Mouse (Mus musculus) forebrain, embryonic 12.5 days (tissue): ENCODE measurements around the gene Misp. TPM values are rescaled to one million over a fixed set of nuclear protein-coding genes. Genes with fewer than 3 reads are reported as not detected.
A peak's percentile ranks its signal among the peaks of the same experiment; 100 is the strongest.

ENCODE experiments used
- ATAC-seq: fragments of 200-750 bp; cut with Nextera tagmentation; 2 replicates; pipeline ENCODE4 v1.8.0; 2017; ENCODE audit warnings: moderate TSS enrichment; ENCODE audit not compliant: low FRiP score
- H3K27ac ChIP-seq: fragments of 300-500 bp; sonication (generic); 2 replicates; pipeline ENCODE4 v1.5.1; 2016; ENCODE audit warnings: mild to moderate bottlenecking
- H3K27me3 ChIP-seq: fragments of 300-500 bp; sonication (generic); 2 replicates; pipeline ENCODE4 v1.6.1; 2016; ENCODE audit warnings: mild to moderate bottlenecking
- H3K36me3 ChIP-seq: fragments of 300-500 bp; sonication (generic); replicated peaks from 2 replicates; pipeline ENCODE4 v1.6.1; 2016; ENCODE audit warnings: mild to moderate bottlenecking
- H3K4me1 ChIP-seq: fragments of 300-500 bp; sonication (generic); 2 replicates; pipeline ENCODE4 v1.6.1; 2016
- H3K4me2 ChIP-seq: fragments of 300-500 bp; sonication (generic); 2 replicates; pipeline ENCODE4 v1.6.1; 2016; ENCODE audit warnings: mild to moderate bottlenecking, moderate library complexity
- H3K4me3 ChIP-seq: fragments of 300-500 bp; sonication (generic); replicated peaks from 2 replicates; pipeline ENCODE4 v1.5.1; 2016; ENCODE audit warnings: mild to moderate bottlenecking
- H3K9ac ChIP-seq: fragments of 300-500 bp; sonication (generic); 2 replicates; pipeline ENCODE4 v1.6.1; 2016; ENCODE audit warnings: mild to moderate bottlenecking
- H3K9me3 ChIP-seq: fragments of 300-500 bp; sonication (generic); 2 replicates; pipeline ENCODE4 v1.6.1; 2016
- WGBS: fragments of 180-500 bp; shearing (Covaris S2); methylation state at CpG from one replicate; pipeline ENCODE4 v1.1.7; 2016; 5-methylcytosine and 5-hydroxymethylcytosine counted together
- polyA plus RNA-seq: library from polyadenylated mRNA; unstranded; fragments of >200 nt; fragmentation: Nextera tagmentation; extraction: Ambion mirVana; gene quantifications from 2 replicates; pipeline ENCODE4 v1.2.1, GENCODE M21; 2016

Misp gene
- 0.81 and 1.1 TPM in 2 replicates for polyA plus RNA-seq

DNA sequence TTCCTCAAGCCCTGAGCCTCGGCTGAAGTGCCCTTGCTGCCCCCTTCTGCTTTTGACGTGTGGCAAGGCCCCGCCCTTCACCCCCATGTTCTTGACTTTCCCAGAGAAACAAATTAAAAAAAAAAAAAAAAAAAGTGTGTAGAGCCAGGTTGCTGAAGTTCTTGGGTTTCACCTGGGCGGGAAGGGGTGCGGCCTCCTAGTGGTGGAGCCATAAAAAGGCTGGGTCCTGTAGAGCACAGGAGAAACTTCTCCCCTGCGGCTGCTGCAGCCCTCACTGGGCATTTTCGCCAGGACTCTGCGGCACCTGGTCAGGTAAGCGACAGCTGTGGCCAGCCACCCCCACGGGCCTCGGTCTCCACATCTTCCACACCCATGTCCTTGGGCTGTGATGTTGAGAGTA lies at the start of gene Misp:
Gene Misp, plus strand, starts transcription at position 208 of the 400 bp plus-strand sequence.
- H3K4me1 ChIP-seq, result peaks cover 15% of the 10 kb centered on the region
- no peak within 1 kb of the TSS for H3K4me2 ChIP-seq
- H3K27me3 ChIP-seq, result no peaks in the 10 kb centered on the region; the same call in 1 of the 2 replicates
- no peak within 1 kb of the TSS for H3K9ac ChIP-seq
- H3K27ac ChIP-seq, result no peak within 1 kb of the TSS
- H3K36me3 ChIP-seq, result peaks cover 47% of the 10 kb centered on the region
- ATAC-seq, result no peak
- WGBS, result 68% methylated on average over 11 of the region's 11 CpGs
- no peak within 1 kb of the TSS for H3K4me3 ChIP-seq
- no peaks in the 10 kb centered on the region for H3K9me3 ChIP-seq

DNA sequence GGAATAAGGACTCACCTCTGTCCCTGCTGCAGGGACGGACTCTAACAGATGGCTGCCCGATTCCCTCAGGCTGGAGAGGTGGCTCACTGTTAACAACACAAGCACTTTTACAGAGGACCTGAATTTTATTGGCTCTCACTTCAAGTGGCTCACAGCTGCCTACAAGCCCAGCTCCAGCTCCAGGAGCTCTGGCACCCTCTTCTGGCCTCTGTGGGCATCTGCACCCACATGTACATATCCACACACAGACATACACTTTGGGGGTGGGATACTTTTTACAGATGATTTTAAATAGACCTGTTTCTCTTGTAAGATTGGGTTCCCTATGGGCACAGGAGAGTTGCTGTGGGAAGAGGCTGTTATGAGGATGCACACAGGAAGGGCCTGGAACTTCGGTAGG lies 48.5 kb upstream of the Misp start:
- Histone ChIP-seq H3K4me2 (no peak overlapping the region), H3K27me3 (peaks cover 18% of the 10 kb centered on the region), H3K4me3 (no peak overlapping the region), H3K4me1 (peaks cover 12% of the 10 kb centered on the region), H3K36me3 (no peaks in the 10 kb centered on the region), H3K9ac (no peak overlapping the region), H3K27ac (no peak overlapping the region), H3K9me3 (no peaks in the 10 kb centered on the region)
- ATAC-seq, result no peak
- WGBS, result 89% methylated on average over 3 of the region's 3 CpGs

DNA sequence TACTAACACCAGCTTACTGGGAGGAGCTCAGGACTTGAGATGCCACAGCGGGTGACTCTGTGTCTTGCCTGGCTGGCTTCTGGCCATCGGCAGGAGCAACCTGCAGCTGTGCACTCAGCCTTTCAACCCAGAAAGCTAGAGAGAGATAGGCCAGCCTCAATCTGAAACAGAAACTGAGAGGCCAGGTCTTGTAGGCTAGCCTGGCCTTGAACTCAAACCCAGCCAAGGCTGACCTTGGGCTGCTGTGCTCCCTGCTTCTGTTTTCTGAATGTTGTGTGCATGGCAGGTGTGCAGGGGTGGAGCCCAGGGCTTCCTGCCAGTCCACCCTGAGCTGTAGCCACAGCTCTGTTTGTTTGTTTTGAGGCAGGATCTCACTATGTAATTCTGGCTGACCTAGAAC lies 47.6 kb upstream of the Misp start:
- no peaks in the 10 kb centered on the region for H3K36me3 ChIP-seq
- no peak overlapping the region for H3K27ac ChIP-seq
- H3K9me3 ChIP-seq, result no peaks in the 10 kb centered on the region
- no peak for ATAC-seq
- no peak overlapping the region for H3K4me2 ChIP-seq
- WGBS, result 93% methylated on average over 2 of the region's 2 CpGs
- no peak overlapping the region for H3K9ac ChIP-seq
- peaks cover 27% of the 10 kb centered on the region for H3K27me3 ChIP-seq
- no peak overlapping the region for H3K4me3 ChIP-seq
- peaks cover 14% of the 10 kb centered on the region for H3K4me1 ChIP-seq

GRCm38 (mm10) chr10:79774486-79775279 lies 46.1 kb upstream of the Misp start:
- H3K27me3 ChIP-seq, result peaks cover 42% of the 10 kb centered on the region
- H3K9me3 ChIP-seq, result no peaks in the 10 kb centered on the region
- no peak overlapping the region for H3K4me3 ChIP-seq
- no peak for ATAC-seq
- no peak overlapping the region for H3K4me2 ChIP-seq
- H3K4me1 ChIP-seq, result peaks cover 13% of the 10 kb centered on the region
- no peak overlapping the region for H3K9ac ChIP-seq
- H3K36me3 ChIP-seq, result no peaks in the 10 kb centered on the region
- H3K27ac ChIP-seq, result no peak overlapping the region
- 75% methylated on average over 5 of the region's 5 CpGs for WGBS

- no peak for ATAC-seq
- peak within 1 kb of the TSS; percentile 24 for H3K4me3 ChIP-seq
- H3K36me3 ChIP-seq, result no peaks in the 10 kb centered on the region
- peak within 1 kb of the TSS; percentile 43 for H3K4me2 ChIP-seq
- no peak within 1 kb of the TSS for H3K27ac ChIP-seq
- peak within 1 kb of the TSS; percentile 13; the same call in 1 of the 2 replicates for H3K9ac ChIP-seq
- peaks cover 29% of the 10 kb centered on the region for H3K4me1 ChIP-seq
- 2% methylated on average over 39 of the region's 39 CpGs for WGBS
- peaks cover 63% of the 10 kb centered on the region for H3K27me3 ChIP-seq
- no peaks in the 10 kb centered on the region for H3K9me3 ChIP-seq
Observed at GRCm38 (mm10) chr10:79777103-79777531, 43.7 kb upstream of the Misp start, which contains the start of gene Fstl3. TSS of gene Fstl3 (plus strand) at chr10:79777272.

GRCm38 (mm10) chr10:79778006-79778405 lies 42.8 kb upstream of the Misp start:
- Histone ChIP-seq H3K4me2 (no peak overlapping the region), H3K27ac (no peak overlapping the region), H3K4me1 (peaks cover 29% of the 10 kb centered on the region), H3K36me3 (no peaks in the 10 kb centered on the region), H3K9me3 (no peaks in the 10 kb centered on the region), H3K9ac (no peak overlapping the region), H3K27me3 (peaks cover 71% of the 10 kb centered on the region), H3K4me3 (0 out of 2 replicates have a peak overlapping the region, but pooled peaks have one; percentile 8)
- 11% methylated on average over 15 of the region's 15 CpGs for WGBS
- ATAC-seq, result no peak

DNA sequence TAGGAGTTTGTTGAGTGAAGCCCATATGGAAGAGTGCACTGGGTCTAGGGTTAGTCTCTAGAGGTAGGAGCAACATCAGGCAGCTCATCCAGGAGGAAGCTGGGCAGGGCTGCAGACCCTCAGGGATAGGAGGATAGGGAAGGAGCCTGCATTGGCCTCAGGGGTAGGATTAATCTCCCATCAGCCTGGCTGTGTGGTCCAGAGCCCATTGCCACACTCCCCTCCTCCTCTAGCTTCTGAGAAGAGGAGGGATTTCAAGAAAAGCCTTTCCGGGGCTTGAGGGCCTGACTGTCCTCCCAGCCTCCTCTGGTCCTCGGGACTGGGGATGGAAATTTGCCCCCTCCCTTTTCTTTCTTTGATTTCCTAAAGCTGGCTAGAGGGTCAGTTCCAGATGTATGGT lies 41.6 kb upstream of the Misp start:
- no peak for ATAC-seq
- H3K9me3 ChIP-seq, result no peaks in the 10 kb centered on the region
- H3K4me2 ChIP-seq, result no peak overlapping the region; the same call in 1 of the 2 replicates
- peaks cover 29% of the 10 kb centered on the region for H3K4me1 ChIP-seq
- H3K27ac ChIP-seq, result no peak overlapping the region
- WGBS, result 19% methylated on average over 2 of the region's 2 CpGs
- no peak overlapping the region for H3K4me3 ChIP-seq
- no peaks in the 10 kb centered on the region for H3K36me3 ChIP-seq
- no peak overlapping the region for H3K9ac ChIP-seq
- H3K27me3 ChIP-seq, result peaks cover 79% of the 10 kb centered on the region

DNA sequence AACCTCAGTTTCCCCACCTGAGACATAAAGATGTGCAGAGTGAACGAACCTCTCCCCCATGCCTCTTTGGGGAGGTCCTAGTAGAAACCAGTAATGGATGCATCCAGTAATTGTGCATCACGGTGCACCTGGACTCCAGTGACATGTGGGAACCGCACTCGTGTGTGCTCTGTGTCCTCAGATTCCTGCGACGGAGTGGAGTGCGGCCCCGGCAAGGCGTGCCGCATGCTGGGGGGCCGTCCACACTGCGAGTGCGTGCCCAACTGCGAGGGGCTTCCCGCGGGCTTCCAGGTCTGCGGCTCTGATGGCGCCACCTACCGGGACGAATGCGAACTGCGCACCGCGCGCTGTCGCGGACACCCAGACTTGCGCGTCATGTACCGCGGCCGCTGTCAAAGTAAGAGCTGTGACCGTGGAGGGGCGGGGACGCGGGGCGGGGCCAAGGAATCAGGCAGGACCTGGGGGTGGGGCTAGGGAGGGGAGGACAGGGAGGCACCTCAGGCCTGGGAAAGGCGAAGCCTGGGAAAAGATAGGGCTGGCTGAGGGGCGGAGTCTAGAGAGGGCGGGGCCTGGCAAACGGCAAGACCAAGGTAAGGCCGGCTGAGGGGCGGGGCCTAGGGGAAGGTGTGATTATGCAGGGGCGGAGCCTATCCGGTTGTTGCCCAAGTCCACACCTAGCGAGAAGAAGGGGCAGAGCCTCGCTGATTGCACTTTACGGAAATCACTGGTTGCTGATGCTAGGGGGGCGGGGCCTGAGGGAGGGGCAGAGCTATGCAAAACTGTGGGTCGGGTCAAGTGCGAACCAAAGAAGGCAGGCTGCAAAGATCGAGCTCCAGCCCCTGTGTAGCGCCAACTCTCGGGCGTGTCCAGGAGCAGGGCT lies 40.8 kb upstream of the Misp start:
- H3K27ac ChIP-seq, result no peak overlapping the region
- no peaks in the 10 kb centered on the region for H3K36me3 ChIP-seq
- ATAC-seq, result peak; percentile 88
- H3K4me3 ChIP-seq, result peak overlapping the region; percentile 38
- WGBS, result 2% methylated on average over 55 of the region's 55 CpGs
- peak overlapping the region; percentile 64 for H3K4me2 ChIP-seq
- no peaks in the 10 kb centered on the region for H3K9me3 ChIP-seq
- peaks cover 29% of the 10 kb centered on the region for H3K4me1 ChIP-seq
- H3K27me3 ChIP-seq, result peaks cover 86% of the 10 kb centered on the region
- H3K9ac ChIP-seq, result no peak overlapping the region

- no peak overlapping the region for H3K9ac ChIP-seq
- WGBS, result under 1% methylated on average over 13 of the region's 13 CpGs
- H3K36me3 ChIP-seq, result no peaks in the 10 kb centered on the region
- H3K4me2 ChIP-seq, result peak overlapping the region; percentile 64
- no peak for ATAC-seq
- peaks cover 89% of the 10 kb centered on the region for H3K27me3 ChIP-seq
- no peaks in the 10 kb centered on the region for H3K9me3 ChIP-seq
- H3K4me1 ChIP-seq, result peaks cover 29% of the 10 kb centered on the region
- H3K4me3 ChIP-seq, result peak overlapping the region; percentile 38
- no peak overlapping the region for H3K27ac ChIP-seq
Observed at GRCm38 (mm10) chr10:79780664-79781015, 40.1 kb upstream of the Misp start.

GRCm38 (mm10) chr10:79781139-79781538 lies 39.6 kb upstream of the Misp start:
- peak overlapping the region; percentile 38 for H3K4me3 ChIP-seq

DNA sequence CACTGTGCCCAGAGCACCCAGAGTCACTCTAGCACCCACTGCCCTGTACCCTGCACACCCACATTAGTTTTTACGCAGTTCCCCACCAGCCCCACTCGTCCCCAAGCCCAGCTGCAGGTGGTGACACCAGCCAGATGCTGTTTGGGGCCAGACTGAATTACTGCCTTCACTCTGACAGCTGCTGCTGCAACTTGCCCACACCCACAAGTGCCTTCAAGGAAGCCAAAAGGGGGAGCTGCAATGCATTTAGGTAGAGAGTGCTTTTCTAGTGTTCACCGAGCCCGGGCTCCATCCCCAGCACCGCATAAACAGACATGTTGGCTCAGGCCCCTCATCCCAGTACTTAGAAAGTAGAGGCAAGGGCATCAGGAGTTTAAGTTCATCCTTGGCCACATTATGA lies 38.8 kb upstream of the Misp start:
- Histone ChIP-seq H3K4me1 (peaks cover 28% of the 10 kb centered on the region), H3K27ac (no peak overlapping the region), H3K4me3 (no peak overlapping the region), H3K36me3 (no peaks in the 10 kb centered on the region), H3K9me3 (no peaks in the 10 kb centered on the region), H3K4me2 (no peak overlapping the region), H3K27me3 (peaks cover 78% of the 10 kb centered on the region), H3K9ac (no peak overlapping the region)
- WGBS, result 51% methylated on average over 5 of the region's 5 CpGs
- ATAC-seq, result no peak

More at GRCm38 (mm10) chr10:79781139-79781538, 39.6 kb upstream of the Misp start:
- no peak overlapping the region for H3K9ac ChIP-seq
- peaks cover 29% of the 10 kb centered on the region for H3K4me1 ChIP-seq
- 26% methylated on average over 21 of the region's 21 CpGs for WGBS
- no peak overlapping the region for H3K27ac ChIP-seq
- no peaks in the 10 kb centered on the region for H3K36me3 ChIP-seq
- no peak for ATAC-seq
- H3K27me3 ChIP-seq, result peaks cover 86% of the 10 kb centered on the region
- H3K9me3 ChIP-seq, result no peaks in the 10 kb centered on the region
- H3K4me2 ChIP-seq, result peak overlapping the region; percentile 64

DNA sequence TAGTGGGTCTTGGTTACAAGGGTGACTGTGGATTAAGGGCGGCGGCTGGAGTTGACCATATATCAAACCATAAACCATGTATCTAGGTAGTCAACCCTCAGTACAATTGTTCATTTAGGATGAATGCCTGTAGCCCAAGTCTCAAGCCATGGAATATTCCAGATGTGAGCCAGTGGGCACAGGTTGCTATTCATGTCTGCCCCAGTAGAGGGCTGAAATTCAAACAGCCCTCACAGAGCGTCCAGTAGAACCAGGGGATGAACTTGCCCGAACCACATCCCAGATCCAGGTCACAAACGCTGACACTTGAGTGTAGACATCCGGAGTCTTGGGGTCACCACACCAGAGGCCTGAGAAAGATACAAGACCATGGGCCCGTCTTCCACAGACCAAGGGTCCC lies 37.7 kb upstream of the Misp start:
- no peak overlapping the region for H3K9ac ChIP-seq
- H3K27ac ChIP-seq, result no peak overlapping the region
- H3K27me3 ChIP-seq, result peaks cover 67% of the 10 kb centered on the region
- ATAC-seq, result no peak
- no peaks in the 10 kb centered on the region for H3K9me3 ChIP-seq
- H3K4me1 ChIP-seq, result peaks cover 18% of the 10 kb centered on the region
- H3K4me3 ChIP-seq, result no peak overlapping the region
- H3K4me2 ChIP-seq, result no peak overlapping the region
- no peaks in the 10 kb centered on the region for H3K36me3 ChIP-seq
- 66% methylated on average over 7 of the region's 7 CpGs for WGBS
